Mouse (Mus musculus) heart, embryonic 14.5 days (tissue): ENCODE results near the gene Inka2. TPM values are rescaled to one million over a fixed set of nuclear protein-coding genes. Genes with fewer than 3 reads are reported as not detected.
A peak's percentile ranks its signal among the peaks of the same experiment; 100 is the strongest.

Experiments used
- ATAC-seq: fragments of 200-750 bp; cut with Nextera tagmentation; 2 replicates; pipeline ENCODE4 v1.8.0; 2017; ENCODE audit warnings: low read depth, moderate TSS enrichment; ENCODE audit not compliant: insufficient number of reproducible peaks, insufficient read depth, low FRiP score
- H3K27ac ChIP-seq, 2 experiments: fragments of 200-500 bp in 1 of 2; fragments of 300-500 bp in 1 of 2; sonication (generic) in 1 of 2; replicated peaks in 1 of 2; 2 replicates each; pipeline ENCODE4 v1.5.1; 2012 to 2014; ENCODE audit warnings: low read depth in 2 of 2, low read length in 2 of 2, control low read depth in 1 of 2, mild to moderate bottlenecking in 1 of 2, mixed read lengths in 1 of 2; ENCODE audit not compliant: control insufficient read depth in 1 of 2, insufficient read depth in 1 of 2
- H3K27me3 ChIP-seq: fragments of 300-500 bp; sonication (generic); 2 replicates; pipeline ENCODE4 v1.6.1; 2014; ENCODE audit warnings: mild to moderate bottlenecking, low read length, control low read depth; ENCODE audit not compliant: control insufficient read depth, insufficient read depth
- H3K36me3 ChIP-seq: fragments of 300-500 bp; sonication (generic); 2 replicates; pipeline ENCODE4 v1.6.1; 2014; ENCODE audit warnings: mild to moderate bottlenecking, control low read depth, low read length, mixed read lengths; ENCODE audit not compliant: control insufficient read depth, insufficient read depth
- H3K4me1 ChIP-seq, 2 experiments: fragments of 200-500 bp in 1 of 2; fragments of 300-500 bp in 1 of 2; sonication (generic) in 1 of 2; 2 replicates each; pipeline ENCODE4 v1.6.1; 2012 to 2014; ENCODE audit warnings: low read length in 2 of 2, control low read depth in 1 of 2, mixed read lengths in 1 of 2; ENCODE audit not compliant: control insufficient read depth in 2 of 2, insufficient read depth in 2 of 2
- H3K4me2 ChIP-seq: fragments of 300-500 bp; sonication (generic); 2 replicates; pipeline ENCODE4 v1.6.1; 2014; ENCODE audit warnings: mild to moderate bottlenecking, low read length
- H3K4me3 ChIP-seq, 2 experiments: fragments of 200-500 bp in 1 of 2; fragments of 300-500 bp in 1 of 2; sonication (generic) in 1 of 2; 2 replicates each; pipeline ENCODE4 v1.5.1; 2012 to 2014; ENCODE audit warnings: low read length in 2 of 2, mild to moderate bottlenecking in 2 of 2, control low read depth in 1 of 2, low read depth in 1 of 2, moderate library complexity in 1 of 2; ENCODE audit not compliant: control insufficient read depth in 1 of 2, insufficient read depth in 1 of 2
- H3K9ac ChIP-seq: fragments of 300-500 bp; sonication (generic); 2 replicates; pipeline ENCODE4 v1.6.1; 2014; ENCODE audit warnings: mild to moderate bottlenecking, low read length
- H3K9me3 ChIP-seq: fragments of 300-500 bp; sonication (generic); 2 replicates; pipeline ENCODE4 v1.6.1; 2016; ENCODE audit warnings: low read length, control low read depth; ENCODE audit not compliant: control insufficient read depth
- WGBS: fragments of 180-500 bp; shearing (Covaris S2); extraction: QIAGEN DNeasy Blood & Tissue Kit; methylation state at CpG from one replicate; pipeline ENCODE4 v1.1.7; 2014; 5-methylcytosine and 5-hydroxymethylcytosine counted together
- polyA plus RNA-seq: library from polyadenylated mRNA; unstranded; fragments of >200 nt; fragmentation: Nextera tagmentation; extraction: Ambion mirVana; gene quantifications from 2 replicates; pipeline ENCODE4 v1.2.1, GENCODE M21; 2014

The Inka2 gene
- polyA plus RNA-seq, result 1.2 and 1.7 TPM in 2 replicates

DNA sequence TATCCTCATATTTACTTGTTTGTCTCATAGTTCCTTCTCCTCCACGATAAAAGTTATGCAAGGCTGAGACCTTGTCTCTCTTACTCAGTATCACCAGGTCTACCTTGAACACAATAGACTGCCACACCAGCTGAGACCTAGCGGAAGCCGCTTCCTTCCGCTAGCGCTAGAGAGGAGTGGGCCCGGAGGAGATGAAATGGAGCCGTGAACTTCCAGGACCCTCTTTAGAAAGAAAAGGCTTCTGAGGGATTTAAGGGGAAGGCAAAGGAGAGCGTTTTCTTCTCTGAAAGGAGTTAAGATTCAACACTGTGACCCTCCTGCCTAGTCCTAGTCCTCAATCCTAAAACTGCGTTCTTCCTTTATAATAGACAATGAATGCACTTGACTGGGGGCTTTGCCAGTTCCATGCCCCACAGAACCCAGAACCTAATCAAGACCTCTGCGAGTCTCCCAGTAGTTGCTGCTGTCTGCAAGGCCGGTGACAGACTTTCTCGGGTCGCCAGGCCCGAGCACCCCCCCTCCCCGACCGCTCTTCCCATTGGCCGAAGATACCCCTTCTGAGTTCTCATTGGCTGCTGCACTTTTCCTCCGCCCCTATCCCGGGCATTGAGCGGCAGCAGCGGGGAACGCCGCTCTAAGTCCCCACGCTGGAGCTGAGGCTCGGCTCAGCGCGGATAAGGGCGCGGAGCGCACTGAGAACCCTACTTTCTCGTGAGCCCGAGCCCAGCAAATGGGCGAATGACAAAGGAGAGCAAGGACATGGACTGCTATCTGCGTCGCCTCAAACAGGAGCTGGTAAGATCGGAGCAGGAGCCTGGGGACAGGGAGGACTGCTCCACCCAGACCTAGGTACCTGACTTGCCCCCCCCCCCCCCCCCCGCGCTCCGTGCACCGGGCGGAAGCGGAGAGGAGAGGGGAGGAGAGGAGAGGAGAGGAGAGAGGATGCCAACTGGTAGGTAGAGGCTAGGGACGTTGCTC is at the start of gene Inka2:
Gene Inka2 (plus strand): TSS at position 569 of the 978 bp plus-strand sequence.
- Histone ChIP-seq H3K4me3 (peak within 1 kb of the TSS; percentile 51 to 57), H3K9me3 (no peaks in the 10 kb centered on the region), H3K36me3 (no peaks in the 10 kb centered on the region), H3K4me2 (peak within 1 kb of the TSS; percentile 98), H3K9ac (peak within 1 kb of the TSS; percentile 73), H3K4me1 (peaks cover 16 to 57% of the 10 kb centered on the region in 2 experiments), H3K27me3 (no peaks in the 10 kb centered on the region), H3K27ac (peak within 1 kb of the TSS; percentile 41 to 48)
- 6% methylated on average over 37 of the region's 43 CpGs for WGBS
- peak; percentile 90 for ATAC-seq

DNA sequence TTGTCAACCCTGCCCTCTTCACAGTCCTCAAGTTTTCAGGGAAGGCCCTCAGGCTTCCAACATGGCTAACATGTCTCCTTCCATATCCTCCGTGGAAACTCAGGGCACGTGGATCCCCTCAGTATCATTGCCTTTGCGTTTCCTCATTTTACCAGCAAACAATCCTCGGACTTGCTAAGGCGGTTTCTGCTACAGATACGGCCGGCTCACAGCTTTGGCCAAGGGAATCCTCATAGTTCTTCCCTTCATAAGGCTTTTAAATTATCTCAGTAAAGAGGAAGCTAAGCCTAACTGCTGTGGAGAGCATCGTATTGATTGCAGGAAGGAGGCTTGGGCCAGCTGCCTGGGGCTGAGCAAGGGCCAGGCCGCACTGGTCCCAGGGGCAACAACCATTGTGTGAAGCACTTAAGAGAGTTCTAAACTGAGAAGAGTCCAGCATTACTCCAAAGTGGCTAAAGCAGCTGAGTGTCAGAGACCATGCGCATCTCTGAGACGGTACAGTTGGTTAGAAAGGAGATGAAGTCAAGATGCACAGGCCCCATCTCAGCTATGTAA is 49.3 kb upstream of the Inka2 start:
- Histone ChIP-seq H3K9me3 (no peaks in the 10 kb centered on the region), H3K27me3 (no peaks in the 10 kb centered on the region), H3K4me1 (no peaks in the 10 kb centered on the region; a peak in 1 of 4 replicates), H3K4me2 (no peak overlapping the region), H3K36me3 (no peaks in the 10 kb centered on the region), H3K4me3 (no peak overlapping the region), H3K27ac (no peak overlapping the region), H3K9ac (no peak overlapping the region)
- ATAC-seq, result no peak
- 83% methylated on average over 11 of the region's 11 CpGs for WGBS

DNA sequence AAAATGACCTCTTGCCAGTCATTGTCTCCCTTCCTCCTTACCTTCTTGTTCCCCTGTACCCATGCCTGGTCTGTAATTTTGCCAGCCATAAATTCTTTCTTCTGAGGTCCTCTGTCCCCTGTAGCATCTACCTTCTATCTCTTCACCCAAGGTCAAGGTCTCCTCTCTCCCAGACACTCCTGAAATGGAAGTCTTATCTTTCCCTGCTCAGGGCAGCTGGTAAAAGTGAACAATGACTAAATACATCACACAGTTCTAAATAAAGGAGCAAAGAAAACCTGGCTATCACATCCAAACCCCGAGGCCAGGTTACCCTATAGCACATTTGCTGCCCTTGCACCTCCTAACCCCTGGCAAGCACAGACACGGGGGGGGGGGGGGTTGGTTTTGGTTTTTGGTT is 43.9 kb upstream of the Inka2 start:
- peak overlapping the region; percentile 27 to 59; a peak in 1 of 4 replicates for H3K27ac ChIP-seq
- H3K4me3 ChIP-seq, result no peak overlapping the region
- ATAC-seq, result no peak
- no peak overlapping the region for H3K4me2 ChIP-seq
- no peaks in the 10 kb centered on the region for H3K27me3 ChIP-seq
- WGBS, result 31% methylated on average over 2 of the region's 2 CpGs
- no peaks in the 10 kb centered on the region for H3K9me3 ChIP-seq
- H3K36me3 ChIP-seq, result no peaks in the 10 kb centered on the region
- peaks cover 8 to 14% of the 10 kb centered on the region in 2 experiments for H3K4me1 ChIP-seq
- no peak overlapping the region for H3K9ac ChIP-seq

DNA sequence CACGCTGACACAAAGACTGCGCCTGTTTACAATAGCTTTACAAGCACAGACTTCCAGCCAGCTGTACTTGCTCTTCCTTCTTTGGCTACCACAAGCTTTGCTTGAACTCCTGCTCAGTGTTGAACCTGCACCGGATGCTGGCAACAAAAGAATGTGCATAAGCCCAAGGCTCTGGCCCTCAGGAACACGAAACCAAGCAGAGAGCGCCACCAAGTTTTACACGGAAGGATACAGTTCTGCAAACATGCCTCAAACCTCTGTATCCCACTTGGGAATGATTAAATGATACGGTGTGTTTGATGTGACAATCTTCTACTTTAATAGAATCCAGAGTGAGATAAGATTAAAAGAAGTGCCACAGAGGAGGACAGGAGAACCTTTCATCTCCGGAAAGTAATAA is 41.4 kb upstream of the Inka2 start:
- Histone ChIP-seq H3K4me1 (peaks cover 8 to 14% of the 10 kb centered on the region in 2 experiments), H3K4me3 (no peak overlapping the region), H3K4me2 (no peak overlapping the region), H3K27me3 (no peaks in the 10 kb centered on the region), H3K9ac (no peak overlapping the region), H3K36me3 (no peaks in the 10 kb centered on the region), H3K9me3 (no peaks in the 10 kb centered on the region), H3K27ac (no peak overlapping the region)
- ATAC-seq, result no peak
- 66% methylated on average over 8 of the region's 8 CpGs for WGBS

DNA sequence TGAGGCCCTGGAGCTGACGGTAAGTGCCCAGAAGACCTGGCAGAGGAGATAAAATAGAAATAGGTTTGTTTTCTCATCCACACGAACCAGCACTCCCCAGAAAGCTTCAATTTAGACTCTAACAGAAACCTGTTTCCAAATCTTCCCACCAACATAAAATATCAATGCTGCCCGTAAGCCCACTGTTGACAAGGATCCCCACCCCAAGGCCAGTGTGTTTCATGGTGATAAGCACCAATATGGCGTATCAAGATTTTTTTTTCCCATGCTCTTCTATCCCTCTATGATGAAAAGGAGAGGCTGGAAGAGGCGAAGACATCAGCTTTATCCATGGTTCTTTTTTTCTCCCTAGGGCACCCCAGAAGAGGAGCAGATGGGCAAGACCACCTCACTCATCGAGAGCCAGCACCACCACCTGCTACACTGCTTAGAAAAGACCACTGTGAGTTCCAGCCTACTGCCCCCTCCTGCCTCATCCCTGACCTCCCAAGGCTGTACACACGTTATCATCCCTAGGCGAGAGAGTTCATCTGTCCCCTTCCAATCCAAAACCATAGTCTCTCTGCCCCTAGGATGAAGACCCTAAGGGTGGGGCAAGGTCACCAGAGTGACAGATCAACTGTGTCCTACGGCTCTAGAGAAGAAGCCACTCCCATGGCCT is 39.2 kb upstream of the Inka2 start:
- ATAC-seq, result no peak
- no peaks in the 10 kb centered on the region for H3K36me3 ChIP-seq
- no peak overlapping the region for H3K4me2 ChIP-seq
- H3K4me3 ChIP-seq, result no peak overlapping the region
- H3K27ac ChIP-seq, result no peak overlapping the region
- no peak overlapping the region for H3K9ac ChIP-seq
- H3K9me3 ChIP-seq, result no peaks in the 10 kb centered on the region
- 74% methylated on average over 9 of the region's 9 CpGs for WGBS
- H3K27me3 ChIP-seq, result no peaks in the 10 kb centered on the region
- H3K4me1 ChIP-seq, result peaks cover 8 to 13% of the 10 kb centered on the region in 2 experiments

DNA sequence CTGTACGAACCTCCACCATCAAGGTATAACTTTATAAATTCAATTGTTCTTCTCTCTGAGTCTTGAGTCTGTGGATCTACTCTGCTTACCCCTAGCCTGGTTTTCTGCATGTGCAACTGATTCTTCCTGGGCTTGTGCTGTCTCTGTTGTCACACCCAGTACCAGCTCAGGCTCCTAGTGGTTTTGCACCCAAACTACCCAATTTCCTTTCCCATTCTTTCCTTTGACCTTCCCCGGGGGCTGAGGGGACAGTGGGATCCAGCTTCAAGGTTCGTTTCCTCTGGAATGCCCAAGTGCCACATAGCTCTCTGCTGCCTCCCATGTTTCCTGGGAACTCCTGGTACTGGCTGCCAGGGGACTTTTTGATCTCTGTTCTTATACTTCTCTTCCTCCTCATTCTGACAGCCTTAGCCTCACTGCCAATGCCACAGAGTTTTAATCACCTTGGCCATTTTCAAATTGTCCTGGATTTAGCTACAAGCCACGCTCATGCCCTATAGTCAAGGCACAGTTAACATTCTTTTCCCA is 37.3 kb upstream of the Inka2 start:
- no peak overlapping the region for H3K27ac ChIP-seq
- no peaks in the 10 kb centered on the region for H3K9me3 ChIP-seq
- 53% methylated on average over 4 of the region's 4 CpGs for WGBS
- H3K4me2 ChIP-seq, result no peak overlapping the region
- H3K4me3 ChIP-seq, result no peak overlapping the region
- no peak for ATAC-seq
- no peaks in the 10 kb centered on the region for H3K36me3 ChIP-seq
- no peak overlapping the region for H3K9ac ChIP-seq
- no peaks in the 10 kb centered on the region for H3K4me1 ChIP-seq
- no peaks in the 10 kb centered on the region for H3K27me3 ChIP-seq

DNA sequence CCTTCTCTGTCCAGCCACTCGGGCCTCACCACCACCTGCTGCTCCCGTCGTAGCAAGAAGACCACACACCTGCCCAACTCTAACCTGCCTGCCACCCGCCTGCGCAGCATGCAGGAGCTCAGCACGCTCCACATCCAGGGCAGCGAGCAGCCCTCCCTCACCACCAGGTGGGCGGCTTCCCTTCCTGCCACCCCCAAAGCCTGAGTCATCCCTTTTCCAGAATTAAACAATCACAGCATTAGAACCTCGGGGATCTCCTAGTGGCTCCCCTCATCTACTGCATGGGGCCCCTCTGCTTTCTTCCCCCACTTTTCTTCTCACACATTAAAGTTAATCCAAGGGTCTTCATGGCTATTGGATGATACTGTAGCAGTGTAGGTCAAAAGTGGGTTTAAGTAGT is 36.2 kb upstream of the Inka2 start:
- H3K4me2 ChIP-seq, result no peak overlapping the region
- no peak overlapping the region for H3K27ac ChIP-seq
- no peak overlapping the region for H3K4me3 ChIP-seq
- no peaks in the 10 kb centered on the region for H3K27me3 ChIP-seq
- no peak for ATAC-seq
- WGBS, result 48% methylated on average over 9 of the region's 9 CpGs
- H3K9ac ChIP-seq, result no peak overlapping the region
- no peaks in the 10 kb centered on the region for H3K9me3 ChIP-seq
- H3K36me3 ChIP-seq, result no peaks in the 10 kb centered on the region
- no peaks in the 10 kb centered on the region for H3K4me1 ChIP-seq
